Mouse (Mus musculus): ENCODE measurements around the gene F2r. TPM values are rescaled to one million over a fixed set of nuclear protein-coding genes. Genes with fewer than 3 reads are reported as not detected.

Gene F2r
- polyA plus RNA-seq, 1 experiment from 2014 or later, result 23.0 TPM

- Histone ChIP-seq H3K27ac (replicated peaks) (no peak overlapping the region), H3K9me3 (ENCODE audit: control insufficient read depth, low read length) (no peaks in the 10 kb centered on the region), H3K27me3 (ENCODE audit: control insufficient read depth, insufficient read depth, low read length) (no peaks in the 10 kb centered on the region), H3K9ac (ENCODE audit: low read length) (no peak overlapping the region), H3K36me3 (ENCODE audit: control insufficient read depth, insufficient read depth, low read length) (no peaks in the 10 kb centered on the region), H3K4me1 (replicated peaks; ENCODE audit: control insufficient read depth, insufficient read depth) (no peaks in the 10 kb centered on the region), H3K4me3 (ENCODE audit: low read depth, low read length) (no peak overlapping the region), H3K4me2 (replicated peaks; ENCODE audit: low read depth) (no peak overlapping the region)
- ATAC-seq (ENCODE audit: low FRiP score, low TSS enrichment) (peak; percentile 24; the same call in 1 of the 2 replicates), DNase-seq (ENCODE audit: low spot score) (no peak)
- TF ChIP-seq EP300 (optimal IDR thresholded peaks at IDR 0.05), result no peak
- TF ChIP-seq CTCF (IDR thresholded peaks at IDR 0.05; ENCODE audit: low read depth), result no peak
- 24% methylated on average over 9 of the region's 9 CpGs for WGBS
These were observed 37.0 kb upstream of the F2r start for GRCm38 (mm10) chr13:95655284-95655683.

- DNase-seq (ENCODE audit: low spot score) (no peak), ATAC-seq (ENCODE audit: low FRiP score, low TSS enrichment) (no peak)
- H3K4me2 ChIP-seq (replicated peaks; ENCODE audit: low read depth), result no peak overlapping the region
- no peak overlapping the region for H3K27ac ChIP-seq (replicated peaks)
- H3K9me3 ChIP-seq (ENCODE audit: control insufficient read depth, low read length), result no peaks in the 10 kb centered on the region
- H3K36me3 ChIP-seq (ENCODE audit: control insufficient read depth, insufficient read depth, low read length), result no peaks in the 10 kb centered on the region
- H3K4me1 ChIP-seq (replicated peaks; ENCODE audit: control insufficient read depth, insufficient read depth), result no peaks in the 10 kb centered on the region
- no peak overlapping the region for H3K4me3 ChIP-seq (ENCODE audit: low read depth, low read length)
- H3K27me3 ChIP-seq (ENCODE audit: control insufficient read depth, insufficient read depth, low read length), result no peaks in the 10 kb centered on the region
- TF ChIP-seq EP300 (optimal IDR thresholded peaks at IDR 0.05) (no peak), CTCF (IDR thresholded peaks at IDR 0.05; ENCODE audit: low read depth) (no peak)
- WGBS, result 68% methylated on average over 4 of the region's 4 CpGs
- H3K9ac ChIP-seq (ENCODE audit: low read length), result no peak overlapping the region
These were observed 35.4 kb upstream of the F2r start for GRCm38 (mm10) chr13:95653696-95654095.

- no peaks in the 10 kb centered on the region for H3K36me3 ChIP-seq (ENCODE audit: control insufficient read depth, insufficient read depth, low read length)
- no peak for TF ChIP-seq CTCF (IDR thresholded peaks at IDR 0.05; ENCODE audit: low read depth)
- TF ChIP-seq EP300 (optimal IDR thresholded peaks at IDR 0.05), result no peak
- ATAC-seq (ENCODE audit: low FRiP score, low TSS enrichment) (no peak), DNase-seq (ENCODE audit: low spot score) (no peak)
- 79% methylated on average over 7 of the region's 7 CpGs for WGBS
- H3K27me3 ChIP-seq (ENCODE audit: control insufficient read depth, insufficient read depth, low read length), result no peaks in the 10 kb centered on the region
- no peak overlapping the region for H3K4me2 ChIP-seq (replicated peaks; ENCODE audit: low read depth)
- H3K9ac ChIP-seq (ENCODE audit: low read length), result no peak overlapping the region
- no peak overlapping the region for H3K4me3 ChIP-seq (ENCODE audit: low read depth, low read length)
- H3K9me3 ChIP-seq (ENCODE audit: control insufficient read depth, low read length), result no peaks in the 10 kb centered on the region
- no peaks in the 10 kb centered on the region for H3K4me1 ChIP-seq (replicated peaks; ENCODE audit: control insufficient read depth, insufficient read depth)
- H3K27ac ChIP-seq (replicated peaks), result no peak overlapping the region
These were observed 33.8 kb upstream of the F2r start for GRCm38 (mm10) chr13:95651870-95652668.

DNA sequence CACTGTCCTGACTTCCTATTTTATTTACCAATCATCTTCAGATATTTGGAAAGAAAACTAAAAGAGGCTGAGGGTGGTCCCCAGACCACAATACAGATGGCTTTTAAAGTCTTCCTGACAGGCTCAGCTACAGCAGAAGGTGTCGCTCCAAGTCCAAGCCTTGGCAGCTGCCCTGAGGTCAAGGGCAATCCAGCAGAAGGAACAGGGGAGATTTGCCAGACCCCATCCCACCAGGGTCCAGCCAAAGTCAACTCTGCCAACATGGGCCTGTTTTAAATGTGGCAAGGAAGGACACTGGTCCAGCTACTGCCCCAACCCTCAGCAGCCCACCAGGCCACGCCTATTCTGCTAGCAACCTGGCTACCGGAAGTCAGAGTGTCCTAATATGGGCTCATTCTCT is 31.7 kb upstream of the F2r start:
- no peak for TF ChIP-seq CTCF (IDR thresholded peaks at IDR 0.05; ENCODE audit: low read depth)
- no peak for TF ChIP-seq EP300 (optimal IDR thresholded peaks at IDR 0.05)
- DNase-seq (ENCODE audit: low spot score) (no peak), ATAC-seq (ENCODE audit: low FRiP score, low TSS enrichment) (no peak)
- Histone ChIP-seq H3K4me1 (replicated peaks; ENCODE audit: control insufficient read depth, insufficient read depth) (no peaks in the 10 kb centered on the region), H3K27ac (replicated peaks) (no peak overlapping the region), H3K4me3 (ENCODE audit: low read depth, low read length) (no peak overlapping the region), H3K36me3 (ENCODE audit: control insufficient read depth, insufficient read depth, low read length) (no peaks in the 10 kb centered on the region), H3K9ac (ENCODE audit: low read length) (no peak overlapping the region), H3K27me3 (ENCODE audit: control insufficient read depth, insufficient read depth, low read length) (no peaks in the 10 kb centered on the region), H3K4me2 (replicated peaks; ENCODE audit: low read depth) (no peak overlapping the region), H3K9me3 (ENCODE audit: control insufficient read depth, low read length) (no peaks in the 10 kb centered on the region)
- WGBS, result 88% methylated on average over 3 of the region's 3 CpGs

DNA sequence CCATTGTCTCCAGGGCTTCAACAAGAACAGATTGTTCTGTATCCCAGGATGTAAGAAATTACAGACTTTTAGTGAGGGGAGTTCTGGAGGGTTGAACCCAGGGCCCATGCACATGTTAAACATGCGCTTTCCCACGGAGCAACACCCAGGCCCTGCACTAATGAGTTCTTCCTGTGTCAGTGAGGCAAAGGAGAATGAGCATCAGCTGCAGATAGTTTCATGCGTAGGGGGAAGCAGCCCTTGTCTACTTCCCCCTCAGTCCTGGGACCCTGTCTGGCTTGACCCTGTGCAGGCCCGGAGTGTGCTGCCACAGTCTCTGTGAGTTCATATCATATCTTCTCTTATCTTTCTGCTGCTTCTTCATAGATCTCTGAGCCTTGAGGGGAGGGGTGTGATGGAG is 29.0 kb upstream of the F2r start:
- DNase-seq (ENCODE audit: low spot score) (no peak), ATAC-seq (ENCODE audit: low FRiP score, low TSS enrichment) (no peak)
- H3K4me3 ChIP-seq (ENCODE audit: low read depth, low read length), result no peak overlapping the region
- no peak overlapping the region for H3K27ac ChIP-seq (replicated peaks)
- H3K27me3 ChIP-seq (ENCODE audit: control insufficient read depth, insufficient read depth, low read length), result no peaks in the 10 kb centered on the region
- TF ChIP-seq EP300 (optimal IDR thresholded peaks at IDR 0.05) (no peak), CTCF (IDR thresholded peaks at IDR 0.05; ENCODE audit: low read depth) (no peak)
- 77% methylated on average over 4 of the region's 4 CpGs for whole genome bisulfite sequencing
- H3K9ac ChIP-seq (ENCODE audit: low read length), result no peak overlapping the region
- no peaks in the 10 kb centered on the region for H3K36me3 ChIP-seq (ENCODE audit: control insufficient read depth, insufficient read depth, low read length)
- H3K9me3 ChIP-seq (ENCODE audit: control insufficient read depth, low read length), result no peaks in the 10 kb centered on the region
- no peak overlapping the region for H3K4me2 ChIP-seq (replicated peaks; ENCODE audit: low read depth)
- no peaks in the 10 kb centered on the region for H3K4me1 ChIP-seq (replicated peaks; ENCODE audit: control insufficient read depth, insufficient read depth)

DNA sequence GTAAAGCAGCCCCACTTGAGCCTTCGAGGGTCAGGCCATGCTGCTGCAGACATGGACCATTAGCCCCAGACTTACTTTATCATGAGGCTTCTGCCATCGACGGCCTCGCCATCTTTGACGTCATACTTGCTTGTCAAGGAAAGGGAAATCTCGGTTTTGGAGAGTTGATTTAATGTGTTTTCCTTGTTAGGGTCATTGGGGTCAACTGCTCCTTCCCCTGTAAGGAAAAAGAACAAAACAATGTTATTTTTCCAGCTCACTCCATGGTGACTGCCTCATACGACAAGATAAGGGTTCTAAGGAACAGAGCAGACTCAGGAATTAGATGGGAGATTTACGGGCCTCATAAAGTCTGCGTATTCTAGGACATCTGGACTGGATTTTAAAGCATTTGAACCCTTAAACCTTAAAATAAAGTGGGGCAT is 28.4 kb upstream of the F2r start:
- no peak overlapping the region for H3K4me2 ChIP-seq (replicated peaks; ENCODE audit: low read depth)
- WGBS, result 58% methylated on average over 9 of the region's 9 CpGs
- no peak overlapping the region for H3K27ac ChIP-seq (replicated peaks)
- DNase-seq (ENCODE audit: low spot score) (no peak), ATAC-seq (ENCODE audit: low FRiP score, low TSS enrichment) (no peak)
- H3K27me3 ChIP-seq (ENCODE audit: control insufficient read depth, insufficient read depth, low read length), result no peaks in the 10 kb centered on the region
- no peaks in the 10 kb centered on the region for H3K4me1 ChIP-seq (replicated peaks; ENCODE audit: control insufficient read depth, insufficient read depth)
- TF ChIP-seq EP300 (optimal IDR thresholded peaks at IDR 0.05), result no peak
- no peak for TF ChIP-seq CTCF (IDR thresholded peaks at IDR 0.05; ENCODE audit: low read depth)
- H3K9me3 ChIP-seq (ENCODE audit: control insufficient read depth, low read length), result no peaks in the 10 kb centered on the region
- no peak overlapping the region for H3K4me3 ChIP-seq (ENCODE audit: low read depth, low read length)
- H3K9ac ChIP-seq (ENCODE audit: low read length), result no peak overlapping the region
- H3K36me3 ChIP-seq (ENCODE audit: control insufficient read depth, insufficient read depth, low read length), result no peaks in the 10 kb centered on the region
